Mouse (Mus musculus) intestine, embryonic 16.5 days (tissue): ENCODE results near the gene Adamts14. TPM values are rescaled to one million over a fixed set of nuclear protein-coding genes. Genes with fewer than 3 reads are reported as not detected.

ENCODE experiments used
- ATAC-seq: fragments of 200-750 bp; cut with Nextera tagmentation; 2 replicates; pipeline ENCODE4 v1.8.0; 2017; ENCODE audit warnings: moderate TSS enrichment, moderate library complexity
- H3K27ac ChIP-seq: fragments of 300-500 bp; sonication (generic); 2 replicates; pipeline ENCODE4 v1.5.1; 2014; ENCODE audit warnings: mild to moderate bottlenecking, low read length
- H3K27me3 ChIP-seq: fragments of 300-500 bp; sonication (generic); replicated peaks from 2 replicates; pipeline ENCODE4 v1.6.1; 2014; ENCODE audit warnings: low read length, control low read depth, mixed read lengths; ENCODE audit not compliant: control insufficient read depth, insufficient read depth
- H3K36me3 ChIP-seq: fragments of 300-500 bp; sonication (generic); 2 replicates; pipeline ENCODE4 v1.6.1; 2014; ENCODE audit warnings: low read length, control low read depth; ENCODE audit not compliant: control insufficient read depth, insufficient read depth
- H3K4me1 ChIP-seq: fragments of 300-500 bp; sonication (generic); 2 replicates; pipeline ENCODE4 v1.6.1; 2014; ENCODE audit warnings: low read length, control low read depth, mixed read lengths; ENCODE audit not compliant: control insufficient read depth, insufficient read depth
- H3K4me2 ChIP-seq: fragments of 300-500 bp; sonication (generic); 2 replicates; pipeline ENCODE4 v1.6.1; 2014; ENCODE audit warnings: low read depth, low read length, control low read depth
- H3K4me3 ChIP-seq: fragments of 300-500 bp; sonication (generic); 2 replicates; pipeline ENCODE4 v1.5.1; 2014; ENCODE audit warnings: mild to moderate bottlenecking, low read length
- H3K9ac ChIP-seq: fragments of 300-500 bp; sonication (generic); 2 replicates; pipeline ENCODE4 v1.6.1; 2014; ENCODE audit warnings: low read depth, low read length
- H3K9me3 ChIP-seq: fragments of 300-500 bp; sonication (generic); 2 replicates; pipeline ENCODE4 v1.6.1; 2016; ENCODE audit warnings: low read length, control low read depth; ENCODE audit not compliant: control insufficient read depth
- WGBS: fragments of 180-500 bp; shearing (Covaris S2); extraction: QIAGEN DNeasy Blood & Tissue Kit; methylation state at CpG from one replicate; pipeline ENCODE4 v1.1.7; 2014; 5-methylcytosine and 5-hydroxymethylcytosine counted together
- polyA plus RNA-seq: library from polyadenylated mRNA; unstranded; fragments of >200 nt; fragmentation: Nextera tagmentation; extraction: Ambion mirVana; gene quantifications from 2 replicates; pipeline ENCODE4 v1.2.1, GENCODE M21; 2015

Gene Adamts14
- polyA plus RNA-seq, 1 experiment from 2014 or later, result 0.75 TPM

DNA sequence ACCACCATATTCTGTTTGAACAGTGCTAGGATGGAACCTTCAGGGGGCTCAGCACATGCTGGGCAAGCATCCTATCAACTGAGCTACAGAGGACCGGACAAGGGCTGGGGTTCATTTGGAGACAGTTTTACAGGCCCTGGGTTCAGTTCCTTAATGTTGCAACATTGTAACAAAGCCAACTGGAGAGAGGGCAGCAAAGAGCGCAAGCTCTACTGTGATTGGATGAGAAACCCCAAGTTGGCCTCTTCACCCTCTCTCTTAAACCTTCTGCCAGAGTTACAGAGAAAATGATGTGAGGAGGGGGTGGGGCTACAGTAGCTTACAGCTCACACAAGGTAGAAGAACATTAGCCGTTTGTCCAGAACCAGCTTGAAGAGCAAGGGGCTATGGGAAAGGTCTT, 86.2 kb downstream of the Adamts14 start:
- Histone ChIP-seq H3K9me3 (no peaks in the 10 kb centered on the region), H3K4me3 (no peak overlapping the region), H3K4me1 (no peaks in the 10 kb centered on the region; the same call in 1 of the 2 replicates), H3K36me3 (no peaks in the 10 kb centered on the region), H3K9ac (no peak overlapping the region), H3K27me3 (no peaks in the 10 kb centered on the region), H3K27ac (no peak overlapping the region), H3K4me2 (no peak overlapping the region)
- 71% methylated on average over 3 of the region's 3 CpGs for WGBS
- no peak for ATAC-seq

DNA sequence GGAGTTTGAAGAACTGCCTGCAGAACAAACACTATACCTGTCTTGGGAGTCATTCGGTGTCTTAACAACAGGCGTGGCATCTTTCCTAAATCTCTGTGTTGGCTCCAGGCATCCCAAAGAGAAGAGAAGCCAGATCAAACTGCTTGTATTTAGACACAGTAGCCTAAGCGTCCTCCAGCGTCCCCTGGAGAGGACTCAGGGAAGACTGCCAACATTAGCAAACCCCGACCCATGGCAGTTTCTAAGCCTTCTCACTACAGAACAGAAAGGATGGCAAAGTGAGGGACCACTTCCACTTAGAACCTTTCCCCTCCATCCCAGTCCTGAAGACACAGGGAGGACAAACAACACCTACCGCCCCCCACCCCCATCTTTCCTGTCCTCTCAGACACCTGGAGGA, 93.3 kb downstream of the Adamts14 start:
- Histone ChIP-seq H3K36me3 (no peaks in the 10 kb centered on the region), H3K27ac (no peak overlapping the region), H3K4me1 (peaks cover 3% of the 10 kb centered on the region; the same call in 1 of the 2 replicates), H3K4me2 (no peak overlapping the region), H3K9me3 (no peaks in the 10 kb centered on the region), H3K9ac (no peak overlapping the region), H3K4me3 (no peak overlapping the region), H3K27me3 (0 out of 2 replicates have a peak, but pooled peaks cover 2% of the 10 kb centered on the region)
- WGBS, result 58% methylated on average over 6 of the region's 6 CpGs
- ATAC-seq, result no peak

GRCm38 (mm10) chr10:61178687-61179086, 94.6 kb downstream of the Adamts14 start:
- Histone ChIP-seq H3K27me3 (0 out of 2 replicates have a peak, but pooled peaks cover 2% of the 10 kb centered on the region), H3K4me2 (no peak overlapping the region), H3K27ac (no peak overlapping the region), H3K4me1 (peaks cover 3% of the 10 kb centered on the region; the same call in 1 of the 2 replicates), H3K36me3 (no peaks in the 10 kb centered on the region), H3K9ac (no peak overlapping the region), H3K9me3 (no peaks in the 10 kb centered on the region), H3K4me3 (no peak overlapping the region)
- WGBS, result 90% methylated on average over 8 of the region's 8 CpGs
- no peak for ATAC-seq

DNA sequence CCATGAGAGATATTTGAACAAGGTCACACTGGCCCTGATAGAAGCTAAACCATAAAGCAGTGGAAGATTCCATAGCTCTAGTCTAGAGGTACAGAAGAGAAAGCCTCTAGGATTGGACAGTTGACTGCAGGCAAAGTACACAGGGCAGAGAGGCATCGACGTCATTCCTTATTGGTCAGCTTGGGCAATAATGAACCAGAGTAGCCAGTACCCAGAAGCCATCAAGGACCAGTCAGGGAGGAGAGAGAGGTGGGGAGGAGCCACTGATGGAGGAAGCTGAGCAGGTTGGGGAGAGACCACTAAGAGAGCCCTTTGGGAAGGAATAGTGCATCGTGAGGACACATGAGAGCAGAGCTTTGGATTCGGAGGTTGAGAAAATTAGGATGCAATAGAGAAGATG, 95.5 kb downstream of the Adamts14 start:
- H3K4me2 ChIP-seq, result no peak overlapping the region
- ATAC-seq, result no peak
- no peaks in the 10 kb centered on the region for H3K9me3 ChIP-seq
- 83% methylated on average over 4 of the region's 4 CpGs for WGBS
- H3K9ac ChIP-seq, result no peak overlapping the region
- H3K27me3 ChIP-seq, result 0 out of 2 replicates have a peak, but pooled peaks cover 2% of the 10 kb centered on the region
- H3K27ac ChIP-seq, result no peak overlapping the region
- H3K4me3 ChIP-seq, result no peak overlapping the region
- H3K4me1 ChIP-seq, result peaks cover 3% of the 10 kb centered on the region; the same call in 1 of the 2 replicates
- H3K36me3 ChIP-seq, result no peaks in the 10 kb centered on the region

- Histone ChIP-seq H3K4me3 (no peak overlapping the region), H3K9me3 (no peaks in the 10 kb centered on the region), H3K27me3 (0 out of 2 replicates have a peak, but pooled peaks cover 2% of the 10 kb centered on the region), H3K4me1 (peaks cover 3% of the 10 kb centered on the region; the same call in 1 of the 2 replicates), H3K9ac (no peak overlapping the region), H3K4me2 (0 out of 2 replicates have a peak overlapping the region, but pooled peaks have one; percentile 21), H3K36me3 (no peaks in the 10 kb centered on the region), H3K27ac (no peak overlapping the region)
- no peak for ATAC-seq
- WGBS, result 50% methylated on average over 7 of the region's 7 CpGs
Observed at GRCm38 (mm10) chr10:61176221-61176790, 96.9 kb downstream of the Adamts14 start.

GRCm38 (mm10) chr10:61175442-61176204, 97.6 kb downstream of the Adamts14 start:
- no peak overlapping the region for H3K9ac ChIP-seq
- 15% methylated on average over 24 of the region's 24 CpGs for WGBS
- H3K27me3 ChIP-seq, result 0 out of 2 replicates have a peak, but pooled peaks cover 2% of the 10 kb centered on the region
- peaks cover 3% of the 10 kb centered on the region; the same call in 1 of the 2 replicates for H3K4me1 ChIP-seq
- no peaks in the 10 kb centered on the region for H3K9me3 ChIP-seq
- no peaks in the 10 kb centered on the region for H3K36me3 ChIP-seq
- no peak overlapping the region for H3K4me3 ChIP-seq
- H3K27ac ChIP-seq, result no peak overlapping the region
- H3K4me2 ChIP-seq, result peak overlapping the region; percentile 21; the same call in 1 of the 2 replicates
- ATAC-seq, result peak; percentile 44; the same call in 1 of the 2 replicates

DNA sequence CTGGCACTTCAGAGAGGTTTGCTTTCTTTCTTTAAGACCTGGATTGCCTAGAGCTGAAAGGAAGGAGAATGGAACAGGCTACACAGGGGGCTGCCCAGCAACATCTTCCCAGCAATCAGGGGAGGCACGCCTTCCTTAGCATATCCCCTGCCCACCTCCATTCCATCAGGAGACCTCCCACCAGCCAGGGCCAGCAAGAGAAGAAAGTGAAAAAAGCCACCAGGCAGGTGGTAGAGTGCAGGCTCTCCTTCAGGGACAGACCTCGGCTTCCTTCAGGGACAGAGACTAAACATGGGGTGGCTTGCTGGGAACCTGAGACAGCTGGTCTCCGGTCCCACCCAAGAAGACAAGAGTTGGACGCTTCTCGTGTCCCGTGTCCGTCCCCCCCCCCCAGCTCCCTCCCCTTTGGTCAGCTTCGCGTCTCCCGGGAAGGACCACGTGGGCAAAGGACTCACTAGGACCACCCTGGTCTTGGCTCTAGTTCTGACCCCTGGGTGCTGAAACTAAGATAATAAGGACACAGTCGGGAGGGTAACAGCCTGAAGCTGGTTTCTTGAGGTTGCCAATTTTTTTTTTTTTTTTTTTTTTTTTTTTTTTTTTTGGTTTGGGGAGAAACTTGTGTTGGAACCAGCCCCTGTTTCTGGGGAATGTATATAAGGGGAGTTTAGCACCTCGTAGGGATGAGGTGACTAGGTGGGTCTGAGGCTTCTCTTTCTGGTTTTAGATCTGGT, 98.4 kb downstream of the Adamts14 start:
- H3K36me3 ChIP-seq, result no peaks in the 10 kb centered on the region
- H3K27ac ChIP-seq, result no peak overlapping the region
- no peaks in the 10 kb centered on the region for H3K9me3 ChIP-seq
- 0 out of 2 replicates have a peak, but pooled peaks cover 2% of the 10 kb centered on the region for H3K27me3 ChIP-seq
- no peak for ATAC-seq
- WGBS, result 47% methylated on average over 13 of the region's 13 CpGs
- peaks cover 3% of the 10 kb centered on the region; the same call in 1 of the 2 replicates for H3K4me1 ChIP-seq
- no peak overlapping the region for H3K4me2 ChIP-seq
- H3K9ac ChIP-seq, result no peak overlapping the region
- H3K4me3 ChIP-seq, result no peak overlapping the region

GRCm38 (mm10) chr10:61172496-61172895, 100.7 kb downstream of the Adamts14 start:
- peaks cover 3% of the 10 kb centered on the region; the same call in 1 of the 2 replicates for H3K4me1 ChIP-seq
- 0 out of 2 replicates have a peak, but pooled peaks cover 2% of the 10 kb centered on the region for H3K27me3 ChIP-seq
- no peak for ATAC-seq
- no peaks in the 10 kb centered on the region for H3K36me3 ChIP-seq
- no peak overlapping the region for H3K4me3 ChIP-seq
- no peak overlapping the region for H3K9ac ChIP-seq
- 88% methylated on average over 4 of the region's 4 CpGs for WGBS
- H3K9me3 ChIP-seq, result no peaks in the 10 kb centered on the region
- no peak overlapping the region for H3K27ac ChIP-seq
- H3K4me2 ChIP-seq, result no peak overlapping the region

DNA sequence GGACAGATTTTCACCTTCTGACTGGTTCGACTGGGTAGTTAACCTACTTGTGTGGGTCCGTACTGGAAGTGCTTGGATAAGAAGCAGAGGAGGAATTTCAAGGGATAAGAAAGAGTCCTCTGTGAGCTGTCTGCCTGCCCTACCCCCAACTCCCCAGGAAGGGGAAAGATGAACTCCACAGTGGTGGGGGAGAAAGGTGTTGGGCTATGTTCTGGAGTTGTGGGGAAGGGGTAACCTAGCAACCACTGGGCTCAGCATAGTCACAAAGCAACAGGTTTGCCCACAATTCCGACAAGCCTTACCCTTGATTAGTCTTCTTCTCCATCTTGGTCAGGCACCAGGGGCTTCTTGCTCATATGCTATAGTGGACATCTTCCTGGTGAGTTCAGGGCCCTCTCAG, 101.6 kb downstream of the Adamts14 start, which contains the start of gene Tbata:
Gene Tbata, plus strand, starts transcription at position 301 of the 400 bp plus-strand sequence.
- 67% methylated on average over 3 of the region's 3 CpGs for WGBS
- Histone ChIP-seq H3K27ac (no peak within 1 kb of the TSS), H3K4me1 (peaks cover 3% of the 10 kb centered on the region; the same call in 1 of the 2 replicates), H3K9me3 (no peaks in the 10 kb centered on the region), H3K27me3 (0 out of 2 replicates have a peak, but pooled peaks cover 2% of the 10 kb centered on the region), H3K36me3 (no peaks in the 10 kb centered on the region), H3K4me3 (no peak within 1 kb of the TSS), H3K9ac (no peak within 1 kb of the TSS), H3K4me2 (no peak within 1 kb of the TSS)
- ATAC-seq, result no peak
